Mouse (Mus musculus) stomach, postnatal 0 days (tissue): ENCODE results near the gene Arhgap18.

Experiments
- CTCF ChIP-seq: IDR thresholded peaks from 2 replicates; pipeline ENCODE4 v1.5.1; 2016; ENCODE audit warnings: antibody characterized with exemption, low read depth, mild to moderate bottlenecking, moderate library complexity
- EP300 ChIP-seq: optimal IDR thresholded peaks from 2 replicates; pipeline ENCODE3; 2016; ENCODE audit warnings: antibody characterized with exemption

DNA sequence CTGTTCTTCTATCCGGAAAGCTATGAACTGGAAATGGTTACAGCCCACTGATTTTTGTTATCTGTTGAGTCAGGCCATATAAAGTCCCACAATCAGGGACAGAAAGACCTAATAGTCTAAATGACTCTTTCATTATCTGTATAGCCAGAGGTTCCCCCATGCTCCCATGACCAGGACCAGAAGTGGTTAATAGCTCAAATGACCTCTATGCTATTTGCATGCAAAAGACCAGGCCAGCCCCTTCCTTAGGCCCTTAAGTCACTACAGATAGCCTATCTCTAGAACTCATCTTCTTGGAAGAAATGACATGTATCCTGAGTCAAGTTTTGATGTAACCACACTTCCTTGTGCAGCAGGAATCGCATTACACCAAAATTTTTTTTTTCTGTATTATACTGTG, 4.0 kb downstream of the Arhgap18 start:
- TF ChIP-seq CTCF: no peak
- no peak for TF ChIP-seq EP300
